Mouse (Mus musculus): ENCODE measurements at regions not wholly inside any gene's neighbourhood (a gene's known extent, or its start where the extent isn't known, plus 50 kb on each side); places are given as distances from the start of the nearest gene placed in this dataset.

DNA sequence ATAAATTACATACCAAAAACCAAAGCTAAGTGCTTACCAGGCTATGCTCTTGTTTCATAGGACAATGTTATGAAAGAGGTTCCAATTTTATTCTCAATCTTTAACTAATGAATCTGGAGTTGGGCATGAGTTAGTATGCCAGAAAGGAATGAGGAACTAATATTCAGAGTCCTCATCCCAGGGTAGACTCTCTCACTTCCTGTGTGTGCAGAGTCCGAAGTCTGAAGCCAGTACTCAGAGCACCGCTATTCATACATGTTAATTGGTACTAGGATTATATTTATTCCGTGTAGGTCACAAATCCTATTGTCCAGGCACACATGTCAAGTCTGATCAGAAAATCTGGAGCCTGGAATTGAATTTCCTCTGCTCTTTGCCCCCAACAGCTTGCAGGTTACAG is 2858.7 kb upstream of the 5930422O12Rik start:
- 75% methylated on average over 3 of the region's 3 CpGs for WGBS
- no peaks in the 10 kb centered on the region for H3K36me3 ChIP-seq (ENCODE audit: control insufficient read depth, insufficient read depth, low read length)
- no peaks in the 10 kb centered on the region for H3K9me3 ChIP-seq (replicated peaks; ENCODE audit: control insufficient read depth, low read length, poor library complexity, severe bottlenecking)
- H3K4me2 ChIP-seq (ENCODE audit: low read length) = no peak overlapping the region
- ATAC-seq = no peak
- H3K27ac ChIP-seq (ENCODE audit: low read length) = no peak overlapping the region
- H3K4me3 ChIP-seq (ENCODE audit: low read depth, low read length) = no peak overlapping the region
- no peak overlapping the region for H3K9ac ChIP-seq (ENCODE audit: low read depth, low read length)
- H3K4me1 ChIP-seq (ENCODE audit: control insufficient read depth, insufficient read depth, low read length) = no peaks in the 10 kb centered on the region
- no peaks in the 10 kb centered on the region for H3K27me3 ChIP-seq (ENCODE audit: control insufficient read depth, insufficient read depth, low read depth, low read length)

DNA sequence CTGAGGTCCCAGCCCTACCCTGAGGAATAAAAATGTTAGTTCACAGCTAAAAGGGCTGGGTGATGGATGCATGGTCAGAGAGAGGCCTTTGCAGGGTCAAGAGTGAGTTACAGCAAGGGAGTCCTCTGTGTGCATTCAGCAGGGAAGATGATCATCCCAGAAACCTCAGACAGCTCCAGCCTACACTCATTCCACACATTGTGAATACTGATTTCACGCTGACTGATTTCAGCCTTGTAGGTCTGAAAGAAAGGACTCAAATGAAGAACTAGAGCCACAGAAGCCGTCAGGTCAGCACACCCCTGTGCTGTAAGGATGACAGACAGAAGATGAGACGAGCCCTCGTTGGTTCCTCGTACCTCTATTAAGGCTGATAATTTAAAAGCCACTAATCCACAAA is 2858.0 kb upstream of the 5930422O12Rik start:
- no peaks in the 10 kb centered on the region for H3K36me3 ChIP-seq (ENCODE audit: control insufficient read depth, insufficient read depth, low read length)
- no peak overlapping the region for H3K9ac ChIP-seq (ENCODE audit: low read depth, low read length)
- H3K4me2 ChIP-seq (ENCODE audit: low read length) = no peak overlapping the region
- H3K4me1 ChIP-seq (ENCODE audit: control insufficient read depth, insufficient read depth, low read length) = no peaks in the 10 kb centered on the region
- H3K27ac ChIP-seq (ENCODE audit: low read length) = no peak overlapping the region
- no peaks in the 10 kb centered on the region for H3K27me3 ChIP-seq (ENCODE audit: control insufficient read depth, insufficient read depth, low read depth, low read length)
- 26% methylated on average over 5 of the region's 5 CpGs for WGBS
- H3K4me3 ChIP-seq (ENCODE audit: low read depth, low read length) = no peak overlapping the region
- H3K9me3 ChIP-seq (replicated peaks; ENCODE audit: control insufficient read depth, low read length, poor library complexity, severe bottlenecking) = no peaks in the 10 kb centered on the region
- no peak for ATAC-seq

DNA sequence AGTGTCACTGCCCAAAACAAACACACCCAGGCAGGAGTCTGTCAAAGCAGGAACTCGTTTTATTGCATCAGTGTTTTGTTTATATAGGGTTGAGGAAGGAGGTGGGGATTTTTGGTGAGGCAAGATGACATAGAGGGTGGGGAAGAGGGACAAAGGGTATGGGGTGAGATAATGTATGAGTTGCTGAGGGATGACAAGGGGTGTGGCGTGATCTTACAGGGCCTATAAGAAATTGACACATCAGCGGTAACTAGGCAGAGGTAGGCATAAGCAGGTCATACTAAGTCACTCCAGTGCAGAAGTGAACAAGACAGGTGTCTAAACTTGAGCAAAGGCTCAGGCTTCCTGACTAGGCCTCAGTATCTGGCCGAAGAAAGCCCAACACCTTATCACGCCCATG is 2841.0 kb upstream of the 5930422O12Rik start:
- no peak for ATAC-seq
- H3K36me3 ChIP-seq (ENCODE audit: control insufficient read depth, insufficient read depth, low read length) = no peaks in the 10 kb centered on the region
- H3K4me3 ChIP-seq (ENCODE audit: low read depth, low read length) = no peak overlapping the region
- no peaks in the 10 kb centered on the region for H3K27me3 ChIP-seq (ENCODE audit: control insufficient read depth, insufficient read depth, low read depth, low read length)
- no peak overlapping the region for H3K9ac ChIP-seq (ENCODE audit: low read depth, low read length)
- no peak overlapping the region for H3K4me2 ChIP-seq (ENCODE audit: low read length)
- no peaks in the 10 kb centered on the region for H3K4me1 ChIP-seq (ENCODE audit: control insufficient read depth, insufficient read depth, low read length)
- H3K27ac ChIP-seq (ENCODE audit: low read length) = no peak overlapping the region
- H3K9me3 ChIP-seq (replicated peaks; ENCODE audit: control insufficient read depth, low read length, poor library complexity, severe bottlenecking) = no peaks in the 10 kb centered on the region
- WGBS = 84% methylated on average over 5 of the region's 5 CpGs

DNA sequence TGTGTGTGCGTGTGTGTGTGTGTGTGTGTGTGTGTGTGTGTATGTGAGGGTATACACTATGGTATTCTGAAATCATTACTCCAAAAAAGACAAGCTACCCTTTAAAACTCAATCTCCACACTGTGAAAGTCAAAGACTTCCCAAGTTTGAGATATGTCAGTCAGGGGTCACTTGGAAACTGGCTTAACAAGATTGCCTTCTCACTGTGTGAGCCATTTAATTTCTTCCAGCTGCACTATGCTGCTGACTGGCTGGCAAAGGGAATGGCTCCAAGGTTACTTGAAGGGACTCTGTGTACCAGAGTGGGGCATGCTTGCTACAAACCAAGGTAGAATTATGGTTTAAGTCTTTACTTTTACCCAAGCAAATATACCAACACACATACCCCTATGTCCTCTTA is 2826.1 kb upstream of the 5930422O12Rik start:
- H3K27me3 ChIP-seq (ENCODE audit: control insufficient read depth, insufficient read depth, low read depth, low read length) = no peaks in the 10 kb centered on the region

DNA sequence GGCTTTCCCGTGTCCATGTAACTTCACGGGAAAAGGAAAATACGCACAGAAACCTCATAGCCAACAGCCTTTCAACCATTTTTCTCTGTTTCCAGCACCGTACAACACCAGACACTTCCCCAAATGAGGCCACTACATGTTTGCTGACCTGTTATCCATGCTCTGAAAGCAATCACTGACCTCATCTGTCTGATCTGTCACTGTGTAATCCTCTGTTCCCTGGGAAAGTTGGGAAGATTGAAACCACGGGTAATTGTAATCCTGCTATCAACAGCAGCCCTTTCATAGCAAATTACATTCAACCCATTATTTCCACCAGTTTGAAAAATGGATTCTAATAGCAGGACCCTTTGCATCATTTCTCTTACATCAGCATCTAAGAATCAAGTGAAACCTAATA is 2798.2 kb upstream of the 5930422O12Rik start:
- ATAC-seq = no peak
- 36% methylated on average over 5 of the region's 5 CpGs for WGBS

More for the DNA sequence above, 2826.1 kb upstream of the 5930422O12Rik start:
- WGBS = no CpG with 5 or more reads among the region's 1 CpGs
- Histone ChIP-seq H3K27ac (ENCODE audit: low read length) (no peak overlapping the region), H3K4me2 (ENCODE audit: low read length) (no peak overlapping the region), H3K9me3 (replicated peaks; ENCODE audit: control insufficient read depth, low read length, poor library complexity, severe bottlenecking) (no peaks in the 10 kb centered on the region), H3K9ac (ENCODE audit: low read depth, low read length) (no peak overlapping the region), H3K4me1 (ENCODE audit: control insufficient read depth, insufficient read depth, low read length) (no peaks in the 10 kb centered on the region), H3K36me3 (ENCODE audit: control insufficient read depth, insufficient read depth, low read length) (no peaks in the 10 kb centered on the region), H3K4me3 (ENCODE audit: low read depth, low read length) (no peak overlapping the region)
- no peak for ATAC-seq

DNA sequence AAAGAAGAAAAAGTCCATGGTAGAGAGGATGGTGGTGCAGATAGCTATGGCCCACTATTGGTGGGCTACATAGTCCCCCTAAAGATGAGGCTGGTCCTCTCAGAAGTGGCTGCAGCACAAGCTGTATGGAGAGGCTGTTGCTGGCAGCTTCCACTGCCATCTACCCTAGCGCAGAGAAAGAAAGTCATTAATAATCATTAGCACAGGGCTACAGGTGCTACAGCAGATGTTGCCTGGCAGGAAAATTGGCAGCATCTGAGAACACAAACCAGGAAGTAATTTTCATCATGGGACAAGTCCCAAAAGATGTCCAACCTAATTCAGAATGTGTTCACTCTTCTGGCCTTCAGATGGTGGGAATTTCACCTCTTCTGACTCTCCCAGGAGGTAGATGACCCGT is 2791.7 kb upstream of the 5930422O12Rik start:
- H3K27me3 ChIP-seq (ENCODE audit: control insufficient read depth, insufficient read depth, low read depth, low read length) = no peaks in the 10 kb centered on the region
- WGBS = 68% methylated on average over 2 of the region's 2 CpGs
- no peak overlapping the region for H3K27ac ChIP-seq (ENCODE audit: low read length)
- no peak for ATAC-seq
- no peaks in the 10 kb centered on the region for H3K9me3 ChIP-seq (replicated peaks; ENCODE audit: control insufficient read depth, low read length, poor library complexity, severe bottlenecking)
- H3K36me3 ChIP-seq (ENCODE audit: control insufficient read depth, insufficient read depth, low read length) = no peaks in the 10 kb centered on the region
- H3K9ac ChIP-seq (ENCODE audit: low read depth, low read length) = no peak overlapping the region
- no peak overlapping the region for H3K4me2 ChIP-seq (ENCODE audit: low read length)
- H3K4me1 ChIP-seq (ENCODE audit: control insufficient read depth, insufficient read depth, low read length) = no peaks in the 10 kb centered on the region
- H3K4me3 ChIP-seq (ENCODE audit: low read depth, low read length) = no peak overlapping the region

More for the DNA sequence above, 2798.2 kb upstream of the 5930422O12Rik start:
- no peak overlapping the region for H3K27ac ChIP-seq (ENCODE audit: low read length)
- no peaks in the 10 kb centered on the region for H3K9me3 ChIP-seq (replicated peaks; ENCODE audit: control insufficient read depth, low read length, poor library complexity, severe bottlenecking)
- no peaks in the 10 kb centered on the region for H3K36me3 ChIP-seq (ENCODE audit: control insufficient read depth, insufficient read depth, low read length)
- no peak overlapping the region for H3K9ac ChIP-seq (ENCODE audit: low read depth, low read length)
- no peak overlapping the region for H3K4me3 ChIP-seq (ENCODE audit: low read depth, low read length)
- no peak overlapping the region for H3K4me2 ChIP-seq (ENCODE audit: low read length)
- H3K27me3 ChIP-seq (ENCODE audit: control insufficient read depth, insufficient read depth, low read depth, low read length) = no peaks in the 10 kb centered on the region
- H3K4me1 ChIP-seq (ENCODE audit: control insufficient read depth, insufficient read depth, low read length) = peaks cover 4% of the 10 kb centered on the region; the same call in 1 of the 2 replicates

DNA sequence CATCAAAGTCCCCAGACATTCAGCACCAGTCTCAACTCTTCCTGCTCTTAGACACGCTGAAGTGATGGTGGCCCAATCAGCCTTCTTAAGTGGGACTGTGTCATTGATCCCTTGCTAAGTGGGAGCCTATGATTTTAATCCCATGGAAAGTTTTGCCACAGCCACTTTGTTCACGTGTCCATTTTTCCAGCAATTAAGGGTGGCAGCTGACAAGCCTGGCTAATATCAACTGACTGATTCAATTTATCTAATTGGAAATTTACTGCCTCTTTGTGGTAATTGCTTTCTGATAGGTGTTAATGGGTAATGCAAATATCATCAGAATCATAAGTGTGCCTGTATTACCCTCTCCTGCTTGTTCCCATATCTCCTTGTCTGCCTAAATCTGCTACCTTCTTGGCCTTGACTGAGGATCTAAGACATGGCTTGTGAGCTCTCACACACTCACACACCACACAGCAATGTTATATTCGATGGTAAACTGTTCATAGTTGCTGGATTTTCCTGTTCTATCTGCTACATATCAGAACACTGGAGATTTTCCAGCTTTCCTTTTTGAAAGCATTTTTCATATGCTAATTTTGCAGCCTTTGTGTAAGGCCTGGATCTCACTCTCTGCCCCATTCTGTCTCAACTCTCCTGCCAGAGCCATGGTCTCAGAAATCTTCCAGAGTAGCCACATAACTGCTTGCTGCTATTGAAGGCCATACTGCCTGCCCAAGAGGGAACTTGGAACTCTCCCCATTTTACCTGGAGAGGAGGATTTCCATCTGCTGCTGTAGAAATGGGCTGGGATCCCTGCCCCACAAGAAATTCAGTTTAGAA is 2785.4 kb upstream of the 5930422O12Rik start:
- WGBS = 34% methylated on average over 3 of the region's 3 CpGs
- no peaks in the 10 kb centered on the region for H3K36me3 ChIP-seq (ENCODE audit: control insufficient read depth, insufficient read depth, low read length)
- H3K9me3 ChIP-seq (replicated peaks; ENCODE audit: control insufficient read depth, low read length, poor library complexity, severe bottlenecking) = no peaks in the 10 kb centered on the region
- H3K4me3 ChIP-seq (ENCODE audit: low read depth, low read length) = no peak overlapping the region
- H3K4me2 ChIP-seq (ENCODE audit: low read length) = no peak overlapping the region
- no peak for ATAC-seq
- peak overlapping the region; percentile 1; the same call in 1 of the 2 replicates for H3K27ac ChIP-seq (ENCODE audit: low read length)
- no peaks in the 10 kb centered on the region for H3K4me1 ChIP-seq (ENCODE audit: control insufficient read depth, insufficient read depth, low read length)
- no peaks in the 10 kb centered on the region for H3K27me3 ChIP-seq (ENCODE audit: control insufficient read depth, insufficient read depth, low read depth, low read length)
- no peak overlapping the region for H3K9ac ChIP-seq (ENCODE audit: low read depth, low read length)

DNA sequence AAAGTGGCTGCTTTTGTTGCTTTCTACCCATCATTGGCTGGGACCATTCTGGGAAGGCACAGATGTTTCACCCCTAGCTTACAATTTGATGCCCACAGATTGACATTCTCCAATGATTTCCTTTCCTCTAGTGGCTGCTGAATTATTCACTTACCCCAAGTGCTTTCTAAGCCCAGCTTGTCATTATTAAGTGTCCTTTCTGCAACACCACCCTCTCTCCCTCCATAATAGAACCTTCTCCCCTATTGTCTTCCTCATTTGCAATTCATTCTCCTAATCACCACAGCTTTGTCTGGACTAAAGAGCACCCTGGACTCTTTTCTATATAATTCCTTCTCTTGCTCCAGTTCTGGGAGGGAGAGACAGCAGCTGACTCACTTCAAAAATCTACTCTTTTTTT is 2780.0 kb upstream of the 5930422O12Rik start:
- H3K27ac ChIP-seq (ENCODE audit: low read length) = no peak overlapping the region

DNA sequence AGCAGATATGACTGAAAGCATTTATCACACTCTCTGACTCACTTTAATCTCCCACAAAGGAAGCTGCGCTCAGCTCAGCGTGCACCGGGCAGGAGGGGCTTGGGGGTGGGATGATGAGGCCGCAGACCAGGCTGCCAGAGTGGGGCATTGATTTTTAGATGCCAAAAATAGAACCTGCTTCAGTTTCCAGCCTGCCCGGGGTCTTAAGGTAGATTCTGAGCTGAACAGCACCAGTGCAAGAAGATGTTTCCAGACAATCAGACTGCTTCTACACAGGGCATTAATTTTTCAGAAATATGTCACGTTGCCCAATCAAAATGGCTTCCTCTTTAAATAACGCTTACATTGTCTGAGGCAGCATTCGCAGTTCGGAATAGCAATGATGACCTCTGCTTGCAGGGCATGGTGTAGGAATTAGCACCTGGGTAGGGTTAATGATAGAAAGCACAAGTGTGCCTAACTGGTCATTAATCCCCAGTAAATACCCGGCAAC is 2772.7 kb upstream of the 5930422O12Rik start:
- Histone ChIP-seq H3K27me3 (ENCODE audit: control insufficient read depth, insufficient read depth, low read depth, low read length) (no peaks in the 10 kb centered on the region), H3K27ac (ENCODE audit: low read length) (peak overlapping the region; percentile 82), H3K4me1 (ENCODE audit: control insufficient read depth, insufficient read depth, low read length) (peaks cover 3% of the 10 kb centered on the region; the same call in 1 of the 2 replicates), H3K36me3 (ENCODE audit: control insufficient read depth, insufficient read depth, low read length) (no peaks in the 10 kb centered on the region), H3K4me2 (ENCODE audit: low read length) (peak overlapping the region; percentile 23; the same call in 1 of the 2 replicates), H3K9me3 (replicated peaks; ENCODE audit: control insufficient read depth, low read length, poor library complexity, severe bottlenecking) (no peaks in the 10 kb centered on the region), H3K9ac (ENCODE audit: low read depth, low read length) (no peak overlapping the region), H3K4me3 (ENCODE audit: low read depth, low read length) (no peak overlapping the region)
- peak; percentile 94 for ATAC-seq
- WGBS = 29% methylated on average over 10 of the region's 10 CpGs

More for the DNA sequence above, 2780.0 kb upstream of the 5930422O12Rik start:
- Histone ChIP-seq H3K4me2 (ENCODE audit: low read length) (no peak overlapping the region), H3K27me3 (ENCODE audit: control insufficient read depth, insufficient read depth, low read depth, low read length) (no peaks in the 10 kb centered on the region), H3K4me1 (ENCODE audit: control insufficient read depth, insufficient read depth, low read length) (0 out of 2 replicates have a peak, but pooled peaks cover 2% of the 10 kb centered on the region), H3K9ac (ENCODE audit: low read depth, low read length) (no peak overlapping the region), H3K36me3 (ENCODE audit: control insufficient read depth, insufficient read depth, low read length) (no peaks in the 10 kb centered on the region), H3K4me3 (ENCODE audit: low read depth, low read length) (no peak overlapping the region), H3K9me3 (replicated peaks; ENCODE audit: control insufficient read depth, low read length, poor library complexity, severe bottlenecking) (no peaks in the 10 kb centered on the region)
- ATAC-seq = peak; percentile 62

Measured in midbrain, embryonic 16.5 days (tissue).